Comparison of ENCODE assay signal across 13 mouse cellular contexts in genomic region chr17:24502208-24502607, GRCm38 (mm10). TPM values are rescaled to one million over a fixed set of nuclear protein-coding genes. Genes with fewer than 3 reads are reported as not detected.
DNase-seq lines count a peak whose midpoint lies in the region; ATAC-seq and TF ChIP-seq lines count a peak whose summit lies in the region.
"Had no signal": no experiment of that assay in that cellular context is flagged by ENCODE, and none has a peak within 500 bp of the region (broad histone marks: within the 10 kb centered on the region; RNA-seq: fewer than 3 reads in every experiment).

No protein-coding gene starts in this region.

- no peak overlapping the region for H3K27ac ChIP-seq in liver, adult 2 months (replicated peaks; ENCODE audit: insufficient read depth, low read depth, low read length)
- no peak overlapping the region for H3K27ac ChIP-seq in CH12.LX (ENCODE audit: insufficient read depth, low read depth)
- no peak overlapping the region for H3K27ac ChIP-seq in limb, embryonic 12.5 days
- H3K27ac ChIP-seq: heart, embryonic 15.5 days; limb, embryonic 13.5 days had no signal

- no peak; the same call in 1 of the 2 replicates for TF ChIP-seq RAD21 in CH12.LX (IDR thresholded peaks at IDR 0.05; ENCODE audit: low read depth, low read length)

- no peak overlapping the region for H3K9ac ChIP-seq in liver, adult 2 months (ENCODE audit: low read depth, low read length)
- no peak overlapping the region for H3K9ac ChIP-seq in CH12.LX (ENCODE audit: insufficient read depth, low read depth)
- 0 out of 2 replicates have a peak overlapping the region, but pooled peaks have one; percentile 8 for H3K9ac ChIP-seq in limb, embryonic 12.5 days (replicated peaks)
- H3K9ac ChIP-seq: heart, embryonic 15.5 days; limb, embryonic 13.5 days had no signal

- no peaks in the 10 kb centered on the region for H3K27me3 ChIP-seq in liver, adult 2 months (ENCODE audit: control insufficient read depth, insufficient read depth, low read length)
- peaks cover 9% of the 10 kb centered on the region for H3K27me3 ChIP-seq in CH12.LX (replicated peaks)
- 0 out of 2 replicates have a peak, but pooled peaks cover 9% of the 10 kb centered on the region for H3K27me3 ChIP-seq in limb, embryonic 12.5 days

- no peaks in the 10 kb centered on the region for H3K9me3 ChIP-seq in CH12.LX (replicated peaks; ENCODE audit: low read length)
- H3K9me3 ChIP-seq in limb, embryonic 12.5 days, result no peaks in the 10 kb centered on the region
- H3K9me3 ChIP-seq: heart, embryonic 15.5 days; limb, embryonic 13.5 days had no signal

- in situ Hi-C loops in CH12.LX (cut with MboI; ENCODE audit: low pct_ligation_motif_present, low pct_unique_long_range_greater_than_20kb, low sequenced_read_pairs), result no loop called here

- H3K36me3 ChIP-seq in liver, adult 2 months (ENCODE audit: control insufficient read depth, insufficient read depth, low read length), result no peaks in the 10 kb centered on the region
- H3K36me3 ChIP-seq in CH12.LX (replicated peaks in 1 of 2; ENCODE audit: control insufficient read depth in 1 of 2, insufficient read depth in 1 of 2, low read length in 1 of 2), result peaks cover 24 to 43% of the 10 kb centered on the region in 2 experiments
- H3K36me3 ChIP-seq in limb, embryonic 12.5 days, result peaks cover 74% of the 10 kb centered on the region
- H3K36me3 ChIP-seq: heart, embryonic 15.5 days had no signal

- no peaks in the 10 kb centered on the region for H3K79me2 ChIP-seq in liver, adult 2 months (ENCODE audit: control insufficient read depth, insufficient read depth, low read length)
- no peaks in the 10 kb centered on the region for H3K79me2 ChIP-seq in CH12.LX (replicated peaks; ENCODE audit: control insufficient read depth, extremely low read depth, insufficient read depth, poor library complexity, severe bottlenecking)

- ATAC-seq in limb, embryonic 12.5 days (ENCODE audit: insufficient number of reproducible peaks, insufficient read depth, low FRiP score, low TSS enrichment, low read depth), result no peak

- DNase-seq in embryo, embryonic 10 days (ENCODE audit: low spot score), result peak; percentile 34
- DNase-seq in embryo, embryonic 9.5 days (ENCODE audit: extremely low spot score), result no peak
- DNase-seq in liver, adult 2 months (ENCODE audit: extremely low read depth, low read depth, low spot score), result no peak
- DNase-seq in liver, result no peak
- DNase-seq in CH12.LX (ENCODE audit: extremely low read depth), result peak; percentile 23
- DNase-seq in cerebellum, adult 11 months, result no peak
- no peak for DNase-seq in frontal cortex, postnatal 14 days (ENCODE audit: low spot score in 2 of 2)
- DNase-seq: gastrocnemius, postnatal 14 days; right cerebral cortex, postnatal 14 days had no signal

- no peaks in the 10 kb centered on the region for H3K4me1 ChIP-seq in liver, adult 2 months (ENCODE audit: control insufficient read depth, insufficient read depth, low read length)
- H3K4me1 ChIP-seq in CH12.LX (ENCODE audit: control insufficient read depth in 1 of 2, insufficient read depth in 2 of 2), result no peaks in the 10 kb centered on the region
- peaks cover 8% of the 10 kb centered on the region for H3K4me1 ChIP-seq in limb, embryonic 12.5 days (replicated peaks)

- H3K4me3 ChIP-seq in liver, adult 2 months (ENCODE audit: insufficient read depth, low read depth, low read length), result no peak overlapping the region
- no peak overlapping the region for H3K4me3 ChIP-seq in CH12.LX (replicated peaks in 1 of 3; ENCODE audit: low read depth in 2 of 3, low read length in 2 of 3, poor library complexity in 1 of 3)
- H3K4me3 ChIP-seq in limb, embryonic 12.5 days (replicated peaks), result no peak overlapping the region
- H3K4me3 ChIP-seq: heart, embryonic 15.5 days; limb, embryonic 13.5 days had no signal

- TF ChIP-seq CTCF in liver, adult 2 months (IDR thresholded peaks at IDR 0.05; ENCODE audit: low read depth, low read length), result 0 out of 2 replicates have a peak, but pooled peaks have one; percentile 7
- peak in 1 of 2 experiments; percentile 43; a peak in 2 of 4 replicates for TF ChIP-seq CTCF in CH12.LX (conservative IDR thresholded peaks at IDR 0.05 in 1 of 2, IDR thresholded peaks at IDR 0.05 in 1 of 2; ENCODE audit: low read depth in 2 of 2, low read length in 2 of 2)

- no peak for TF ChIP-seq POLR2A in liver, adult 2 months (IDR thresholded peaks at IDR 0.05; ENCODE audit: extremely low read depth, insufficient read depth, low read length)
- no peak for TF ChIP-seq POLR2A in CH12.LX (IDR thresholded peaks at IDR 0.05; ENCODE audit: low read depth, low read length)

- TF ChIP-seq EP300 in CH12.LX (IDR thresholded peaks at IDR 0.05; ENCODE audit: low read length), result no peak

- no peak overlapping the region for H3K4me2 ChIP-seq in CH12.LX (ENCODE audit: insufficient read depth, low read depth, poor library complexity, severe bottlenecking)
- no peak overlapping the region for H3K4me2 ChIP-seq in limb, embryonic 12.5 days
- H3K4me2 ChIP-seq: heart, embryonic 15.5 days; limb, embryonic 13.5 days had no signal

- dilution Hi-C loops in CH12.LX (cut with MboI; ENCODE audit: extremely low pct_ligation_motif_present, extremely low pct_unique_long_range_greater_than_20kb, low sequenced_read_pairs), result no loop called here

- WGBS in liver, adult 2 months, result 57% methylated on average over 11 of the region's 11 CpGs
- 37% methylated on average over 11 of the region's 11 CpGs for WGBS in limb, embryonic 12.5 days

TF ChIP-seq in CH12.LX, 34 proteins besides CTCF, POLR2A, EP300 and RAD21:
- TF ChIP-seq MYC (IDR thresholded peaks at IDR 0.05; ENCODE audit: low read depth, low read length) (no peak), NRF1 (IDR thresholded peaks at IDR 0.05; ENCODE audit: low read depth, low read length) (no peak), BHLHE40 (IDR thresholded peaks at IDR 0.05; ENCODE audit: low read depth, low read length) (no peak)
TF ChIP-seq in CH12.LX: peak in this region for 0.

RNA-seq across cellular contexts. Expression of gene Caskin1, which starts 13.8 kb away (rescaled TPM):
- total RNA-seq in liver, adult 2 months (2014; rRNA removed), result under 0.01 and 0.18 TPM in 2 replicates
- 0.18 and 0.26 TPM in 2 replicates for polyA plus RNA-seq in liver, adult 2 months (2012; rRNA removed)
- total RNA-seq in CH12.LX (2012; rRNA removed), result 0.08 and 0.21 TPM in 2 replicates
- not detected in 2 replicates for total RNA-seq in CH12.LX (2014; rRNA removed)
- 0.71 and 0.80 TPM in 2 replicates for polyA plus RNA-seq in CH12.LX (2012; ENCODE audit: insufficient read length, low read depth)
- polyA plus RNA-seq in limb, embryonic 12.5 days (2016; fragmentation: Nextera tagmentation; extraction: Ambion mirVana), result 6.1 and 6.5 TPM in 2 replicates
- total RNA-seq: megakaryocyte, adult 5-6 weeks had no signal

RNA-seq across cellular contexts. Expression of gene Mlst8, which starts 23.3 kb away (rescaled TPM):
- 3.5 and 3.9 TPM in 2 replicates for total RNA-seq in liver, adult 2 months (2014; rRNA removed)
- polyA plus RNA-seq in liver, adult 2 months (2012; rRNA removed), result 12.9 and 16.7 TPM in 2 replicates
- total RNA-seq in CH12.LX (2012; rRNA removed) (10.0 and 13.6 TPM in 2 replicates), CH12.LX (2014; rRNA removed) (10.9 and 14.0 TPM in 2 replicates)
- polyA plus RNA-seq in CH12.LX (2012; ENCODE audit: insufficient read length, low read depth), result 21.8 and 24.7 TPM in 2 replicates
- polyA plus RNA-seq in limb, embryonic 12.5 days (2016; fragmentation: Nextera tagmentation; extraction: Ambion mirVana), result 34.7 and 35.5 TPM in 2 replicates

RNA-seq across cellular contexts. Expression of gene Traf7, which starts 25.5 kb away (rescaled TPM):
- total RNA-seq in liver, adult 2 months (2014; rRNA removed), result 13.4 and 14.4 TPM in 2 replicates
- 25.3 and 47.5 TPM in 2 replicates for polyA plus RNA-seq in liver, adult 2 months (2012; rRNA removed)
- total RNA-seq in CH12.LX (2012; rRNA removed), result 122 and 127 TPM in 2 replicates
- 109 and 114 TPM in 2 replicates for total RNA-seq in CH12.LX (2014; rRNA removed)
- 167 and 176 TPM in 2 replicates for polyA plus RNA-seq in CH12.LX (2012; ENCODE audit: insufficient read length, low read depth)
- polyA plus RNA-seq in limb, embryonic 12.5 days (2016; fragmentation: Nextera tagmentation; extraction: Ambion mirVana), result 97.4 and 101 TPM in 2 replicates

RNA-seq across cellular contexts. Expression of gene Bricd5, which starts 28.5 kb away (rescaled TPM):
- total RNA-seq in liver, adult 2 months (2014; rRNA removed), result not detected in 2 replicates
- polyA plus RNA-seq in liver, adult 2 months (2012; rRNA removed), result 0.24 and 0.67 TPM in 2 replicates
- total RNA-seq in CH12.LX (2012; rRNA removed) (0.98 and 1.1 TPM in 2 replicates), CH12.LX (2014; rRNA removed) (not detected in 2 replicates)
- polyA plus RNA-seq in CH12.LX (2012; ENCODE audit: insufficient read length, low read depth), result 0.61 TPM in 1 of 2 replicates, not detected in the other
- not detected in 2 replicates for polyA plus RNA-seq in limb, embryonic 12.5 days (2016; fragmentation: Nextera tagmentation; extraction: Ambion mirVana)
- polyA plus RNA-seq: limb, embryonic 13.5 days had no signal

RNA-seq across cellular contexts. Expression of gene Rab26, which starts 31.8 kb away (rescaled TPM):
- 0.13 and 0.37 TPM in 2 replicates for total RNA-seq in liver, adult 2 months (2014; rRNA removed)
- 0.15 and 0.40 TPM in 2 replicates for polyA plus RNA-seq in liver, adult 2 months (2012; rRNA removed)
- total RNA-seq in CH12.LX (2012; rRNA removed) (1.3 and 2.2 TPM in 2 replicates), CH12.LX (2014; rRNA removed) (0.36 TPM in 1 of 2 replicates, not detected in the other)
- polyA plus RNA-seq in CH12.LX (2012; ENCODE audit: insufficient read length, low read depth), result 0.40 and 0.74 TPM in 2 replicates
- polyA plus RNA-seq in limb, embryonic 12.5 days (2016; fragmentation: Nextera tagmentation; extraction: Ambion mirVana), result 3.2 and 4.0 TPM in 2 replicates

Comparison
In these comparisons a context has a peak if more than half of its experiments do, and no peak if none do; other contexts are left out.
1. DNase-seq: peak in embryo, embryonic 10 days (single experiment) and CH12.LX (single experiment); none in embryo, embryonic 9.5 days (single experiment), liver, adult 2 months (single experiment), liver (single experiment), cerebellum, adult 11 months (single experiment) and frontal cortex, postnatal 14 days (0 of 2).